Mouse (Mus musculus) ES-Bruce4 (cell line): ENCODE results near the gene Ccdc96. TPM values are rescaled to one million over a fixed set of nuclear protein-coding genes. Genes with fewer than 3 reads are reported as not detected.

Experiments
- H3K27ac ChIP-seq: 2 replicates; pipeline ENCODE4 v1.5.1; 2012; ENCODE audit warnings: low read length, inconsistent platforms; ENCODE audit not compliant: insufficient read depth
- H3K27me3 ChIP-seq: 2 replicates; pipeline ENCODE4 v1.6.1; 2012; ENCODE audit warnings: mild to moderate bottlenecking, low read length, inconsistent platforms; ENCODE audit not compliant: control insufficient read depth, poor library complexity, insufficient read depth, severe bottlenecking
- H3K36me3 ChIP-seq: 2 replicates; pipeline ENCODE4 v1.6.1; 2012; ENCODE audit warnings: inconsistent platforms, mild to moderate bottlenecking, low read length, moderate library complexity; ENCODE audit not compliant: control insufficient read depth, poor library complexity, insufficient read depth, severe bottlenecking
- H3K4me1 ChIP-seq: one replicate; pipeline ENCODE4 v1.8.1; 2011; ENCODE audit warnings: low read length; ENCODE audit not compliant: control insufficient read depth, insufficient read depth
- H3K4me3 ChIP-seq: 2 replicates; pipeline ENCODE4 v1.5.1; 2011; ENCODE audit warnings: low read depth, mild to moderate bottlenecking, low read length
- H3K9ac ChIP-seq: 2 replicates; pipeline ENCODE4 v1.6.1; 2012; ENCODE audit warnings: low read depth, mild to moderate bottlenecking, inconsistent platforms; ENCODE audit not compliant: poor library complexity, severe bottlenecking
- H3K9me3 ChIP-seq: replicated peaks from 2 replicates; pipeline ENCODE4 v1.6.1; 2012; ENCODE audit warnings: mild to moderate bottlenecking, low read length, inconsistent platforms; ENCODE audit not compliant: control insufficient read depth, poor library complexity, insufficient read depth, severe bottlenecking
- CTCF ChIP-seq: IDR thresholded peaks from one replicate; pipeline ENCODE4 v1.8.1; 2011; ENCODE audit warnings: low read depth, low read length
- EP300 ChIP-seq: IDR thresholded peaks from 2 replicates; pipeline ENCODE4 v1.6.1; 2011; ENCODE audit warnings: low read depth, low read length; ENCODE audit not compliant: insufficient read depth
- POLR2A ChIP-seq: IDR thresholded peaks from one replicate; pipeline ENCODE4 v1.8.1; 2011; ENCODE audit warnings: low read length; ENCODE audit not compliant: insufficient read depth
- polyA plus RNA-seq: library from polyadenylated mRNA; stranded (reverse); fragments of >200 nt; gene quantifications from 2 replicates; pipeline ENCODE4 v1.2.4, GENCODE M21; 2011; ENCODE audit warnings: low read depth; ENCODE audit not compliant: missing spikeins, insufficient read depth, insufficient read length

The Ccdc96 gene
- polyA plus RNA-seq, 1 experiment, result 0.33 TPM

DNA sequence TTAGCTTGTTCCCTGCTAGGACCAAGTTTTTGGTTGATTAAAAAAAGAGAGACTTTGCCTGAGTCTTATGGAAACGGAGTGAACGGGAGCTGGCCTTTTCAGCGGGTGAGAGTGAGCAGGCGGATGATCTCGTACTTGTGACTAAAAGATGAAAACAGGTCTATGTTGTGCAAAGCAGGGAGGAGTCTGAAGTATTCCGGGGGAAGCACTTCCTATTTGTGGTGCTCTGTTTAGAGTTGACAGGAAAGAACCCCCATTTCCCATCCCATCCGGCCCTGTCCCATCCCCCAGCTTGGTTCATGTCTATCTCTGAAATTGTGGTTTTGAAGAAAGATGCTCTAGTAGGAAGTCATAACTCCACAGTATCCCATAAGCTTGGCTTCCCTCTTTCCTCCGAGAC, 18.5 kb upstream of the Ccdc96 start:
- no peaks in the 10 kb centered on the region for H3K9me3 ChIP-seq
- H3K27me3 ChIP-seq, result no peaks in the 10 kb centered on the region
- TF ChIP-seq POLR2A (no peak), CTCF (no peak), EP300 (no peak)
- H3K36me3 ChIP-seq, result peaks cover 21% of the 10 kb centered on the region
- H3K4me1 ChIP-seq, result no peaks in the 10 kb centered on the region
- no peak overlapping the region for H3K27ac ChIP-seq
- peak overlapping the region; percentile 74 for H3K4me3 ChIP-seq
- peak overlapping the region; percentile 78 for H3K9ac ChIP-seq

DNA sequence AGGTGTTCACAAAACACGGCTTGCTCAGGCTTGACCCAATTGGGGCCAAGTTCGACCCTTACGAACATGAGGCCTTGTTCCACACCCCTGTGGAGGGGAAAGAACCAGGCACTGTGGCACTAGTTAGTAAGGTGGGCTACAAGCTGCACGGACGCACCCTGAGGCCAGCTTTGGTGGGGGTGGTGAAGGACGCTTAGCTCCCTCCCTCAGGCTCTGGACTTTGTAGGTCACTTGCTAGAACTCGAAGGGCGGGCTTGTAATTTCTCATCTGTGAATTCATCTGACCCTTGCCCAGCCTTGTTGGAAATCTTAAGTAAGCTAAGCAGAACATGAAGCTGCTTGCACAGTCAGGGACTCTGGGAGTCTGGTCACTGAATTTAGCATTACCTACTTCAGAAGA, 13.2 kb upstream of the Ccdc96 start:
- Histone ChIP-seq H3K27ac (no peak overlapping the region), H3K36me3 (peaks cover 46% of the 10 kb centered on the region)
- TF ChIP-seq POLR2A, result no peak
- TF ChIP-seq CTCF, result no peak

GRCm38 (mm10) chr5:36472876-36473655, 11.3 kb upstream of the Ccdc96 start:
- Histone ChIP-seq H3K9me3 (no peaks in the 10 kb centered on the region), H3K4me3 (no peak overlapping the region), H3K4me1 (no peaks in the 10 kb centered on the region), H3K27me3 (no peaks in the 10 kb centered on the region), H3K9ac (no peak overlapping the region), H3K27ac (no peak overlapping the region), H3K36me3 (peaks cover 43% of the 10 kb centered on the region)
- TF ChIP-seq CTCF, result no peak
- TF ChIP-seq EP300, result no peak
- no peak for TF ChIP-seq POLR2A

More for the DNA sequence above, 13.2 kb upstream of the Ccdc96 start:
- Histone ChIP-seq H3K4me3 (no peak overlapping the region), H3K4me1 (no peaks in the 10 kb centered on the region), H3K9ac (no peak overlapping the region), H3K27me3 (no peaks in the 10 kb centered on the region), H3K9me3 (no peaks in the 10 kb centered on the region)

DNA sequence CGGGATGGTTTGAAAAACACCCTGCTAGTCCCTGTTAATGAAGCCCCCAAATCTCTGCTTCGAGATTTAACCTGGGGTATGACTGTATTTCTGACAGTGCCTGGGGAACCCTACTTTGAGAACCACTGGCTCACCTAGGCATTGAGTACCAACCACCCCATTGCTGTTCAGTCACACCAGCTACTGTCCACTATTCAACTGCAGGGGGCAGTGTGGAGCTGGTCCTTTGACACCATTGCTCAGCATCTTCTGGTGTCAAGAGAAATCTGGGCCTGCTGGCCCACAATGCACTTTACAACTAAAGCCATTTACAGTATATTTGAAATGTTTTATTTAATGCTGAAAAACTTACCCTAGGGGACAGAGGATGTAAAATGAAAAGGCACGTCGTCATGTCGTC, 10.1 kb upstream of the Ccdc96 start:
- peak; percentile 76 for TF ChIP-seq CTCF
- TF ChIP-seq EP300, result no peak
- no peak for TF ChIP-seq POLR2A
- Histone ChIP-seq H3K27ac (no peak overlapping the region), H3K9me3 (no peaks in the 10 kb centered on the region), H3K9ac (no peak overlapping the region), H3K4me3 (no peak overlapping the region), H3K36me3 (peaks cover 41% of the 10 kb centered on the region), H3K4me1 (no peaks in the 10 kb centered on the region), H3K27me3 (no peaks in the 10 kb centered on the region)

GRCm38 (mm10) chr5:36477486-36477885, 6.9 kb upstream of the Ccdc96 start:
- H3K9ac ChIP-seq, result no peak overlapping the region
- no peaks in the 10 kb centered on the region for H3K27me3 ChIP-seq
- TF ChIP-seq POLR2A (no peak), EP300 (no peak), CTCF (no peak)
- no peaks in the 10 kb centered on the region for H3K9me3 ChIP-seq
- no peak overlapping the region for H3K4me3 ChIP-seq
- no peaks in the 10 kb centered on the region for H3K4me1 ChIP-seq
- H3K27ac ChIP-seq, result no peak overlapping the region
- H3K36me3 ChIP-seq, result peaks cover 11% of the 10 kb centered on the region
